Mouse (Mus musculus) T-helper 1 cell (primary cell): ENCODE results near the gene Olfr1347.
"Not testable (repeated sequence)": the region's sequence is repeated elsewhere in the genome, so short reads cannot be mapped to it uniquely, and the experiment has no call there.

Experiments used
- in situ Hi-C: fragments of 300-600 bp; cut with MboI, MseI; formaldehyde crosslinking; loops from one replicate; pipeline ENCODE4 v1.15.1; 2025; ENCODE audit warnings: high pct_unique_total_duplicates

The Olfr1347 gene

DNA sequence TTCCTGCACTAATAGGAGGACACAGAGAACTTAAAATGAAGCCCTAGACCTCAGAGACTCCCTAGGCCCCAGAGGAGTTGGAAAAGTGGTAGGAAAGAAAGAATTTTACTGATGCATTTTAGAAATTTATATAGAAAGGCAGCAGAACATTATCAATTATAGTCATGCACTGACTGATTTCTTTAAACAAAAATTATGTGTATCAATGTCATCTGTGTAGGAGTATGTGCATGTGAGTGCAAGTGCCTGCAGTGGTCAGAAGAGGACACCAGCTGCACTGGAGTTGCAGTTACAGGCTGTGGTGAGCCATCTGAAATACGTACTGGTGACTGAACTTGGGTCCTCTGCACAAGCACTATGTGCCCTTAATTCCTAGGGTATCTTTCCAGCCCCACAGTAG lies at the start of gene Olfr1347:
TSS of gene Olfr1347 (minus strand) at position 101 of the 400 bp plus-strand sequence.
- in situ Hi-C loops, result no loop called here

DNA sequence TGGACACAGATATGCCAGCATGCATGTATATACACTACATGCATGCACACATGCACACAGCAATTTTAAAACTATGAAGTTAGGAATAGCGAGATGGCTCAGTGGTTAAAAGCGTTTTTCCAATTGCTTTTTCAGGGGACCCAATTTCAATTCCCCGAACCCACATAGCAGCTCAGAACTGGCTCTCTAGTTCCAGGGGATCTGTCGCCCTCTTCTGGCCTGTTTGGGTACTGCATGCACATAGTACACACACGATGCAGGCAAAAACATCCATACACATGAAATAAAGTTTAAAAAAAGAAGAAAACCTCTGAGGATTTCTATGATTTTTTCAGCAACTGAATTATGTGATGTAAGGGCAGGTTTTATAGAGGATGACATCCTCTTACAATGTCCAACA lies 26.6 kb upstream of the Olfr1347 start:
- in situ Hi-C loops, result no loop called here

DNA sequence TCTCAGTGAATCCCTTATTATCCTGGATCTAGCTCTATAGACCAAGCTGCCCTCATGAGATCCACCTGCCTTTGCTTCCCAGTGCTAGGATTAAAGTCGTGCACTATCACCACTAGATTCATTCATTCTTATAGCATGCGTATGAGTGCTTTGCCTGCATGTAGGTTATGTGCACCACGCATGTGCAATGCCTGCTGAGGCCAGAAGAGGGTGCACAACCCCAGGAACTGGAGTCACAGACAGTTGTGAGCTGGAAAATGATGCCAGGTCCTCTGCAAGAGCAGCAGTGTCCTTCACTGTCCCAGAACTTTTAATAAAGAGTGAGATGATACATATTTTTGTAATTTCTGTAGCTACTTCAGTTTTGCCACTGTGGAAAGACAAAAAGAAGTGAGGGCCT lies 25.4 kb upstream of the Olfr1347 start:
- in situ Hi-C loops, result no loop called here

DNA sequence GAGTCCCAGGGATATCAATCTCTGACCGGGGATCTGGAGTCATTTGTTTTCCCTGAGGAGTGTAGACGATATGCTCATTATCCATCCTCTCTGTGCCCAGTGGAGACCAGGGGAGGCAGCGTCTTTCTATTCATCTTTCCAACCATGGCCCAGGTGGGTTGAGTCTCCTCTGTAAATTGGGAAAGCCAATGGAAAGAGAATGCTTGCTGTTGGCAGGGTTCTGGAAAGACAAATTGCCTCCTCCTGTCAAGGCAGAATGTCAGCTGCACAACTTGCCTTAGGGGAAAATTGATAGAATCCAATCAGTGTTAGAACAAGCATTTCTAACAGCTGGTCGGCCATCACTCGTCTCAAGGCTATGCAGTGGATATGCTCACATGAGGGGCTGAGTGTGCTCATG lies 23.3 kb upstream of the Olfr1347 start, which contains the start of gene Olfr1349:
TSS of gene Olfr1349 (minus strand) at position 101 of the 400 bp plus-strand sequence.
- in situ Hi-C loops, result loop anchor here (5.0 kb wide), 1 partner anchor 181 kb away; the partner anchor contains the start of gene Gm3854

DNA sequence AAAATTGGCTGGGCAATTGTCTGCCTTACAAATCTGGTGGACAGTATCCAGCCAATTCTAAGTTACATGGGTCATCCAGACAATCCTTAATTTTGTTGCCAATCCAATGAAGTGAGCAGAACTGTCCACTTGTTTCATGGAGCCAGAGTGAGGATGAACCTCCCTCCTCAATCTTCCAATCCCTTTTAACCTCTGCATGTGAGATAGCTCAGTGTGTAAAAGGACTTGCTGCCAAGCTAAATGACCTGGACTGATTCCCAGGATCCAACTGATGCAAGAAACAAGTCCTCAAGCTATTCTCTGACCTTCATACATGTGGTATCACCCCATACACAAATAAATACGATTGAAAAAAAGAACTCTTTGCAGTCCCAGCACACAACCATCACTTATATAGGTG lies 22.1 kb upstream of the Olfr1347 start:
- in situ Hi-C loops, result loop anchor here (5.0 kb wide), 1 partner anchor 179 kb away; the partner anchor contains the start of gene Gm3854

DNA sequence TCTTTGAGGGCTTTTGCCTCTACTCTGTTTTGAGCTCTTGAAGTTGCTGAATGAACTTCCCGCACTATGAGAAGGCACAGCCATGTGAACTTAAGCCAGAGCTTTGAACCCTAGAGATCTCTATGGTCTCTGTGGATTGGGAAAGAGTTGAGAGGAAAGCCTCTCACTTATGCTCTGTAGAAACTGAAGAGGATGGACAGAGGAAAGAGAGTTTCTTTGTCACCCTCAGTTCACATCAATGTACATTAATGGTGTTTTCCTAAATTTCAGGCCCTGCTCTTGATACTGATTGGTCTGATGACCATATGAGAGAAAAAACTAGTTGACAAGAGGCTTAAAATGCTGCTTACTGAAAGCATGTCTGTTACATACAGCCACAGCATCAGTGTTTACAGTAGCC lies 9.1 kb upstream of the Olfr1347 start, which contains the start of gene Olfr1348:
TSS of gene Olfr1348 (minus strand) at position 101 of the 400 bp plus-strand sequence.
- in situ Hi-C loops, result no loop called here

DNA sequence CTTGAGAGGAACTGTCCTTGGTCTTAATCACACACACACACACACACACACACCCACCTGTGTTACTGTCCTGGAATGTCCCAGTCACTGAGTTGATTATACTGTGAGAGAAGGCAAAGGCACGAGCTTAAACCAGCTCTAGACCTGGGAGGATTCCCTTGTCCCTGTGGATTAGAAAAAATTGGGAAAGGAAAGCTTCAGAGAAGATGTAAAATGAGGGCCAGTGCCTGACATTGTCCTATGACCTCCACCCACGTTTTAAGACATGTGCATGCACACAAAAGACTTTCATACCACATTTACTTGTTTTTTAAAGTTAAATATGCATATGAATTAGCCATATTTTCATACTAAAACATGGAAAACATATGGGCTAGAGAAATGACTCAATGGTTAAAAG lies 12.7 kb downstream of the Olfr1347 start, which contains the start of gene Olfr5:
TSS of gene Olfr5 (minus strand) at position 101 of the 400 bp plus-strand sequence.
- in situ Hi-C loops, result no loop called here

DNA sequence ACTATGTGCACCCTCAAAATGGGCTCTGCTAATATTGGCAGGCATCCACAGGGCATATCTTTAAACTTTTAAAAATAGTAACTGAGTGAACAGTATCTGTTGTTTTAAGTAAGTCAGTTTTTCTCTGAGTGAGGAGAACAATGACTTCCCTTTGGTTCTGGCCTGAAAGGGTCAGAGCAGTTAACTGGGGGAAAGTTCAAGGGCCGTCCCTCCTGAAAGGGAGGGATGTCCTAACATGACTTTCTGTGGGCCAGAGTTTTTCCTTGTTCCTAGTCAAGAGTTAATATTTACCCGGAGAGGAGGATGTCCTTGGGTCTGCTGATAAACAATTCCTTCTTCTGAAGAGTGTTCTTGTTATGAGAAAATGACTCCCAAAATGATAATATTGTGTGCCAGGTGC lies 21.9 kb downstream of the Olfr1347 start:
- in situ Hi-C loops, result not testable (repeated sequence)

DNA sequence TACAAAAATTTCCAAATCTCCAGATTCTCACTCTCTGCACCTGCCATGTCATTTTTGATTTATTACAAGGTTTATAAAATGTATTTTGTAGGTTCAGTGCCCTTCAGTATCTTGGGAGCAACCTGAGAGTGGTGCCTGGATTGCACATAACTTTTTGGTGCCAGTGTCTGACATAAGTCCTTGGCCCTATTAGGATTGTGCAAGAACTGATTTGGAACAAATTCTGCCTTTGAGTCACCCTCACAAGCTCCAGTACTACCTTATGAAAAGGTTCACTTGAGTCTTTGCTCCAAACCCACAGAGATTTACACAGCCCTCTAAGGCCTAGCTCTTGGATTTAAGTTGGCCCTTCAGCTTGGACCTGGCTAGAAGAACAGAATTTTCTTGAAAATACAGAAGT lies 32.6 kb downstream of the Olfr1347 start, which contains the start of gene Olfr1346:
TSS of gene Olfr1346 (plus strand) at position 151 of the 400 bp plus-strand sequence.
- in situ Hi-C loops, result no loop called here

DNA sequence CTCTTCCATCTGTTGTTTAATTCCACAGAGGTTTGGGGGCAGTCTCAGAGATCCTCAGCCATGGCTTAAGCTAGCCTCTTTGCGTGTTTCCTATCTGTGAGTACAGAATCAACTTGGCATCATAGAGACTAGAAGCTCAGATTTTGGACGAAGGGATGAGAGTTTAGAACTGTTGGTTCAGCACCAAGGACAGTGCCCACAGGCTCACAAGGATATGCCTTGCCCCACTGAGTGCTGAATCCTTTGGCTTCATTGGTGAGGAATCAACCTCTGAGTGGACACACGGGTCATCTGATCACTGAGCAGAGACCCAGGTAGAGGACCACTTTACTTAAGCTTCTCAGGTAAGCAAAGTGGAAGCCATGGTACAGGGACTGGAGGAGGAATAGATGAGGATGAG lies 43.2 kb downstream of the Olfr1347 start:
- in situ Hi-C loops, result no loop called here

DNA sequence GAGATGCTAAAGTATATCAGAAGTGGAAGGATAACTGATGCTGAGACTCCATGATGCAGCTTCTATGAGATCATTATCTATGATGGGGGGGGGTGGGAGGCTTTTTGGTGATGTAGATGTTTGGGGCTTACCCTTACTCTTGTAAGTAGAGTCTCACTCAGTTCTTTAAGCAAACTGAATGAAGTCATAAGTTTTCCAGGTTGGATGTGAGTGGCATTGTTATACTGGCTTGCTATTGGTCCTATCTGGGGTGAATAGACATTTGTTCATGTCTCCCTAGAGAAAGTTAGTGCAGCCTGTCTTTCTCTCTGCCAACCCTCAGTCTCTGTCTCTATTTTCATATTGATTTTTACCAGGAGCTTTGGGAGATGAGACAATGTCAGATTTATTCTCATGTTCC lies 43.7 kb downstream of the Olfr1347 start, which contains the start of gene Olfr1336:
TSS of gene Olfr1336 (plus strand) at position 301 of the 400 bp plus-strand sequence.
- in situ Hi-C loops, result no loop called here

DNA sequence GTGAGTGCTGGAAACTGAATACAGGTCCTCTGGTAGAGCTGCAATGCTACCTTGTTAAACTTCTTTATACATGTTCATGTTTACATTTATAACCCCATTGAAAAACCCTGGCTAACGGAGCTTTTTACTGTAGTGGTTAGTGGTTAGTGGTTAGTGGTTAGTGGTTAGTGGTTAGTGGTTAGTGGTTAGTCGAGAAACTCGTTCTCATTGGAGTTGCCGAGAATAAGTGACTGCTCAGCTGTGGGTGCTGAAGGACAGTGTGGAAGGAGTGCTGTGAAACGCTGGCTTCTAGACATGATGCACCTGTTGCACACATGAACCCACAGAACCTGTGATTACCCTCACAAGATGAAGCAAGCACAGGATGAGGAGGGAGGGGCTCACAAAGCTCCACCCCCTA lies 51.8 kb downstream of the Olfr1347 start:
- in situ Hi-C loops, result no loop called here

DNA sequence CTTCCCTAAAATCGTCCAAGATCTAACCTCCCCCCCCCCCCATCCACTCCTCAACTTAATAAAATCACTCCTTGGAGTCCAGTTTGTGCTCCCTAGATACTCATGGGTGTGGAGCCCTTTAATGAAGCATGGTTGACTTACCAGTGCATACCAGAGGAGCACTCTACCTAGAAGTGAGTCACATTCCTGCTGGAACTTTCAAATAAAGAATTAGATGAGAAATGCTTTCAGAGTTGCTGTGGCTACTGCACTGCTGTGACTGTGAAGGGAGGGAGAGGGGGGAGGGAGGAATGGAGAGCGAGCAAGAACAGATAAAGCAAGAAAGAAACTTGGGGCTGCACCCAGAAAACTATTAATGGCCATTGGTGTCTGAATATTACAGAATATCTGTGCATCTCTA lies 58.4 kb downstream of the Olfr1347 start:
- in situ Hi-C loops, result no loop called here

DNA sequence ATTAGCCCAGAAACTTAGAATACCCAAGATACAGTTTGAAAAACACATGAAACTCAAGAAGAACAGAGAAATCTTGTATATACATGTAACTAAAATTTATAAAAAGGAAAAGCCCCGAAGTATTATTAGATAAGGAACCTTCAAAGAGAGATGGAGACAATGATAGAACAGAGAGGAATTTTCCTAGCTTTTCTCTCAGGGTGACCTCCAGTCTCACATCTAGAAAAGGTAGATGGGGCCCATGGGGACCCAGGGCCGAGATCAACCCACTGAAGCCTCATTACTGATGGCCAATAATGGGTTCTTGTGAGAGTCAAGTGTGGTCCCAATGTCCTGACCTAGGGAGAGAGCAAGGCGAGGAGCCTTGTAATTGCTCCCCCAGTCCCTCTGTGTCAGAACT lies 61.2 kb downstream of the Olfr1347 start, which contains the start of gene Olfr1344:
TSS of gene Olfr1344 (plus strand) at position 301 of the 400 bp plus-strand sequence.
- in situ Hi-C loops, result no loop called here
